Mouse (Mus musculus): ENCODE results near the gene Cd276. TPM values are rescaled to one million over a fixed set of nuclear protein-coding genes. Genes with fewer than 3 reads are reported as not detected.

The Cd276 gene
- polyA plus RNA-seq (2017; shearing (Covaris generic)) = not detected

DNA sequence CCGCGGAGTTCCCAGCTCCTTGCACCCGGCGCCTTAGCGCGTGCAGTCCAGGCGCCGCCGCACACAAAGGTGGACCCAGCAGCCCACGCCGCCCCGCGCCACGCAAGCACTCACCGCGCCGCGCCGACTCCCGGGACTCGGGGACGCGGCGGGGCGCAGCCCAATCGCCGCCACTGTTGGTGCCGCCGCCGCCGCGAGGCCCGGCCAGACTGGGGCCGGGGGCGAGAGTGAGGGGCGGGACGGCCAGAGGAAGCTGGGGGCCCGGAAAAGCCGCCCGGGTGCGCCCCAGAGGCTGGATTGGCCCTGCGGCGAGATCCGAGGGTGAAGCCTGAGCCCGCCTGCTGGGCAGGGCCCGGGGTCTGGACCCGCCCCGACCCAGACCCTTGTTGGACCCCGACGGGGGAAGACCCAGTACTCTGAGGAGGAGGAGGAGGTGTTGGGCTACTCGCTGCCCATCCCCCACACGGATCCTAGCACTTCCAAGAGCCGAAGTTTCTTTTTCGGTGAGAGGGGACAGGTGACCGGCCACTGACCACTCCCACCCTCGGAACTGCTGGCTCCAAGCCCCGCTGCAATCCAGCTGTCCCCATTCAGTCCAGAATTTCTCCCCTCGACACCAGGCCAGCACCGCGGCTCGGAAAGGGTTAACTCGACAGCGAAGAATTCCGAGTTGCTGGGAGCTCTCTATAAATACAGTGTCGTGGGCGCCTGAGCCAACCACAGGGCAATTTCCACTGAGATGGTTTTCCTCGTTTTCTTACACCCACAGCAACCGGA, at the start of gene Cd276:
Gene Cd276 (minus strand): TSS at position 530 of the 777 bp plus-strand sequence.

DNA sequence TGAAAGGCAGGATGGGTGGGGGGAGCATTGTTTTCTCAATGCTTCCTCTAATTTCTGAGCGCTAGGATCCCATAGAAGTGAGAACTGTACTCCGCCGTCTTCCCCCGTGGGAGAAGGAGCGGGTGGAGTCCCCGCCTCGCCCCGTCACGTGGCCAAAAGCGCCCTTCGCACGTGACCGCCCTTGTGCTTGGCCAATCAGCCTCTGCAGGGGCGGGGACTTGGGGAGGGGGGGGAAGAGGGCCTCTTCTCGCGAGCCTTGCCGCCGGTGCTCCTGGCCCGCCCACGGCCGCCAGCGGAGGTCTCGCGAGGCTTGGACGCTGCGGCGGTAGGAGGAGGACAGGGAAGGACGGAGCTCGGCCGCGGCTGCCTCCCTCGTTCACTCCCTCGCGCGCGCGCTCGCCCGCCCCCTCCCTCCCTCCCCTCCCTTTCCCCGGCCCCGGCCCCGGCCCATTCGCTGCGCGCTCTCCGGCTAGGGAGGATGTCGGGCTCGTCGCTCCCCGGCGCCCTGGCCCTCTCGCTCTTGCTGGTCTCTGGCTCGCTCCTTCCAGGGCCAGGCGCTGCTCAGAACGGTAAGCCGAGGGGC, 26.8 kb upstream of the Cd276 start, which contains the start of gene Nptn:
Gene Nptn (plus strand): TSS at position 283 of the 583 bp plus-strand sequence.

DNA sequence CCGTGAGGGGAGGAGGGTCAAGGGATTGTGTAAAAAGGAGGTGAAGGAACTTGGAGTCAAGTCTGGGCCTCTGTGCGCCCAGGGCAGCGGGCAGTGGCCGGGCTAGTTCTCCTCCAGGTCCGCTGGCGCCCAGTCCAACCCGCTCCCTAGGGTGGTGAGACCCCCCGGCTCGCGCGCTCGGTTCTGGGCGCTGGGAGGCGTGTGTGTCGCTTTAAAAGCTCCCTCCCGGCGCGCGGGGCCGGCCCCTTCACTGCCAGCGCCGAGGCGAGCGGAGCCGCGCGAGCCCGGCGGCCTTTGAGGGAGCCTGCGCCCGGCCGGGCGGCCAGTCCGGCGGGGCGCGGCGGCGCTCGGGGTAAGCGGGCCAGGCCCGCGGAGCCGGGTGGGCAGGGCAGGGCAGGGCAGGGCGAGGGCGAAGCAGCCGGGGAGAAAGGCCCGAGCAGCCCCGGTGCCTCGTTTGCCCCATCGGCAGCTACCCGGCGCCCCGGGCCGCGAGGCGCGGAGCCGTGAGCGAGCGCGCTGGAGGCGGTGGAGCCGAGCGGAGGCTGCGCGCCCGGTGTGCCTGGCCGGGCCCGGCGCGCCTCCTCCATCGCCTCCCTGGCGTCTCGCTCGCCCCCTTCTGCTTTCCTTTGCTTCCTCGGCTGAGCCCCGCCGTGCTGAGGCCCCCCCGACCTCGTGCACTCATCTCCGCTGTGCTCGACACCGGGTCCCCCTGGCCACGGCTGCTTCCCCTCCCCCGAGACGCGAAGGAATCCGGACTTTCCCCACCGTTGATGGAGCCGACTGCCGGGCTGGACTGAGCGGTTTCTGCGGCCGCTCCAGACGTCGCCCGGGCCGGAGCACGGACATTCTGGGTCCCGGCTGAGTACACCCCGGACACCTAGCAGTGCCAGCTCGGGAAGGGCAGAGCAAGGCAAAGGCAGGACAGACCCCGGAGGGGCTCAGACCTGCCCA, 67.1 kb downstream of the Cd276 start, which contains the start of gene Insyn1:
Gene Insyn1 (plus strand): TSS at position 753 of the 951 bp plus-strand sequence.

Other genes with a start within 250 kb of the Cd276 start
- gene Loxl1, start 242.3 kb downstream of the Cd276 start, polyA plus RNA-seq (2017; shearing (Covaris generic)) = not detected
- gene Tbc1d21, start 185.0 kb downstream of the Cd276 start, polyA plus RNA-seq (2017; shearing (Covaris generic)) = not detected
- gene Insyn1, start 66.8 kb downstream of the Cd276 start, polyA plus RNA-seq (2017; shearing (Covaris generic)) = not detected
- 77.5 TPM for gene Nptn, start 26.8 kb upstream of the Cd276 start, polyA plus RNA-seq (2017; shearing (Covaris generic))
- 0.81 TPM for gene Rec114, start 188.5 kb upstream of the Cd276 start, polyA plus RNA-seq (2017; shearing (Covaris generic))

Data from CD4-positive, CD25-positive, alpha-beta regulatory T cell, adult 9 weeks (primary cell).